Mouse (Mus musculus) adrenal gland, postnatal 4 days (tissue): ENCODE measurements around the gene Cpa5. TPM values are rescaled to one million over a fixed set of nuclear protein-coding genes. Genes with fewer than 3 reads are reported as not detected.

Experiments used
- DNase-seq, 2 experiments: peaks; one replicate each; pipeline ENCODE4 v3.0.0; 2021 to 2022; ENCODE audit warnings: low spot score in 2 of 2, mixed read lengths in 2 of 2
- total RNA-seq, 2 experiments: library from RNA; stranded (reverse); gene quantifications; 2 replicates each; pipeline ENCODE4 v1.2.3; 2021

Cpa5 gene
- total RNA-seq, 2 experiments from 2014 or later, result not detected

- no peak for DNase-seq
Observed at GRCm38 (mm10) chr6:30600995-30601394, 9.8 kb upstream of the Cpa5 start.

DNA sequence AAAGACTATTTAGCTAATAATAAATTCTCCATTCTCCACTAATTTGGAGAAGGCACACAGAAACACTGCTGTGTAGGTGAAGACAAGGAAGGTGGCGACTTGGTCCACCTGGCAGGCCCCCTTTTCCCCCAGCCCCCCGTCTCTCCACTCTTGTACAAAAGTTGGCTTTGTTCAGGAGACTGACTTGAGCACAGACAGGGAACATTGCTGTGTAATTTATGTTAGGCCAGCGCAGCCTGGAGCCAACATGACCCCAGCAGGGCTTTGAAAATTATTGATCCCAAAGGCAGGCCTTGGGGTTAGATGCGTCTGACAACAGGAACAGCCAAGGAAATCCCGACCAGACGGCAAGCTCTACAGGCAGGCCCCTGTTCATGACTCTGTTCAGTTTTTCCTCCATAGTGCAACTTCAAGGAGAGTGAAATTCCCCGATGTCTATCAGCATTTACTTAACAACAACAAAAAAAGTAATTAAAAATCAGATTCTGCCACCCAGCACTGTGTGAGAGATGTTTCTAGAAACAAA lies 6.4 kb upstream of the Cpa5 start:
- no peak for DNase-seq

DNA sequence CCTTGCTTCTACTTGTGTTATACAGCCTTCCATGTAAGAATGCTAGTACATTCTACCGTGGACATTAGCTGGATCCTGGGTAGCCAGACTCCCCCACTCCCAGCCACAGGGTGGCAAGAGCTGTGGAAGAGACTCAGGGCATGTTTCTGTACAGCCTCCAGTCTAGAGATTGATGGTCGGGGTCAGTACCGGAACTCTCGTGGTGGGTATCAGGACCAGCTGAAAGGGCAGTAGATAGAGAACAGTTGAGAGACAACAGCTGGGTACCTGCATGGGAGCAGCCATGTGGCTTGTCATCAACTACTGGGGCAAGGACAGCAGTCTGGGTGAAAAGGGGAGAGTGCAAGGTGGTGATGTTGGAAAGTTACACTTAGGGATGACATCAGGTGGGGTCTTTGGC lies 5.7 kb upstream of the Cpa5 start:
- DNase-seq, result no peak

DNA sequence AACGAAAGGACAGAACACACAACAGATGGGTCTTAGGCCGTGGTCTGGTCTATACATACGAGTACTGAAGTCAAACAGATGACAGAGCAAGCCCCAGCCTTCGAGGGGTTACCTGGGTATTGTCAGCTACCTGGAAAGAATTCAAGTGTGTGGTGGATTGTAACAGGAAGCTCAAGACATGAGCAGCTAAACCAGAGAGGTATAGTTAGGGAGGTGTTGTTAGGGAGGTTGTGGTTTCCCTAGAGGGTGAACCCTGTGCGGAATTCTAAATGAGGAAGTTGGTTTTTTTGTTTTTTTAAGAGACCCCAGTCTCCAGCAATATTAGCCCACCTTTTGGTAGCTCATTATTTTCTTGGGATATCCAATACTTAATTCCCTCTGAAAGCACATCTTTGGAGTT lies 5.1 kb upstream of the Cpa5 start:
- DNase-seq, result no peak

GRCm38 (mm10) chr6:30611212-30611611 lies 402 bp downstream of the Cpa5 start:
- no peak for DNase-seq

- DNase-seq, result no peak
Observed at GRCm38 (mm10) chr6:30614251-30614650, 3.4 kb downstream of the Cpa5 start.

GRCm38 (mm10) chr6:30615741-30616140 lies 4.9 kb downstream of the Cpa5 start:
- no peak for DNase-seq

DNA sequence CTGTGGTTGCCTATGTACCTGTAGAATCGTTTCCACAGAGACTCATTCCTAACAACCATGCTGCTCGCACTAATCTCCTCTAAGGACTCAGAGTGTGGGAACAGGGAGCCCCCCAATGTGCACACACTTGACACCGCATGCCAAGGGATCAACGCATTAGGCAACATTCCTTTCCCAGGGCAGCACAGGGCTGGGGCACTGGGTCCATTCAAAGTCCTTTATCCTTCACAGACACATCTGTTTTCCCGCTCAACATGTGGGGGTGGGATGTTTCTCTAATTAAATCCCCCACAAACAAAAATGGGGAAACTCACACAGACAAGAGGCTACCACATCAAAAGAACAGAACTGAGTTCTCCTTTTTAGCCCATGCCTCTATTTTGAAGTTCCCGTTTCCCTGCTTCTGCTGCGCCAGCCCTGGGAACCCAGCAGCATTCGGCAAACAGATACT lies 5.7 kb downstream of the Cpa5 start:
- DNase-seq, result no peak

GRCm38 (mm10) chr6:30617020-30617958 lies 6.5 kb downstream of the Cpa5 start:
- DNase-seq, result no peak

DNA sequence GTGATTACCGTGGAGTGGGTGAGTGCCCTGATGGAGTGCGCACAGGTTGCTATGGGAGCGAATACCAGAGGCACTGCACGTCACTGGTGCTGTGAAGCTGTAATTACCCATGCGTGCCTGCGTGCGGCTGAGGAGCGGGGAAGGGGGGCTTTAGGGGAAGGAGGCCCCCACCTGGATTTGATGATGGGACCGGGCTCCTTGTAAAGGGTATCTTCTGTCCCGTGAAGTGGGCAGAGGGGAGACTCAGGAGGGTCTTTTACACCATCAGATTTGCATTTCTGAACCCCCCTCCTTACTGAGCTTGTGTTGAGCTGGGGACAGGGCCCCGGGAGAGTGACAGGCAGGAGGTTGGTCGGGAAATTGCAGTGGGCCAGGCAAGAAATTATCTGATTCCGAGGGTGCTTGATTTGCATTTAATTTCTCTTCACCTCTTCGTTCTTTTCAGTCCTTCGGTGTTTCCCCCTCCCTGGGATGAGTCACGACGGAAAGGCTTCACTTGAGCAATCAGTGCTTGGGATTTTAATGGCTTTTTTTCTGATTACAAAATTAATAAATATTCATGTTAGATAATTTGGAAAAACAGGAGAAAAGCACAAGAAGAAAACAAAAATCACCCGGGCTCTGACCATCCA lies 7.3 kb downstream of the Cpa5 start:
- no peak for DNase-seq

DNA sequence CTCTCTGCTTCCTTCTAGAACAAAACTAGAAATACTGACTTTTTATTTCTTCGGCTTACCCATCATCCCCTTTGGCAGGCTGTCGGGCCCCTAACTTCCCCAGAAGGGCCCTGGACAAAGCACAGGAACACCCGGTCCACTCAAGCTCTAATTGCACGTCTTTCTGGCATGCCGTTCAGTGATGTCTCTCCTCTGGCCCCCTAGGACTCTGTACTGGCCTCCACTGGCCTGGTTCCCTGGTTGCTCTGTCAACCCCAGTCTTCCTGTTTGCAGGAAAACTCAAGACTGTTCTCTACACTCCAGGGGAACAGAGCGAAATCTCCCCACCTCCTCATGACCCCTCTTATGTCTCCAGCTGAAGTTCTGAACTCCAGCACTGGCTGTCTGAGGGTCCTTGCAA lies 7.9 kb downstream of the Cpa5 start:
- no peak for DNase-seq

DNA sequence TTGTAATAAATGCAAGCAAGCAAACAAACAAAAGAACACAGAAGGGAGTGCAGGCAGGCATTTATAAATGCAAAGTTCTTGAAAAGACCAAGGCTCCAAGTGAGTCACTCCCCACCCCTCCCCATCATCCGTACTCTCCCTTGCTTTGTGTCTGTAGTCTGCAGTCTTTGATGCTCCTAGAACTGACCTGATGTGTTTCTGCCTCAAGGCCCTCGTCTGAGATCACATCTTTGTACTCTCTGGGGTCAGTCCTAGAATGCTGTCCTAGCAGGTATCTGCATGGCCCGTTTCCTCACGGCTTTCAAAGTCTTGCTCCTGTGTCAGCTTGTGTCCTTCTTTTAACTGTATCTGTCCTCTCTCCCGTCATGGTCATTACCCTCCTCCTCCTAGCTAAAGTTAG lies 8.8 kb downstream of the Cpa5 start:
- DNase-seq, result no peak

DNA sequence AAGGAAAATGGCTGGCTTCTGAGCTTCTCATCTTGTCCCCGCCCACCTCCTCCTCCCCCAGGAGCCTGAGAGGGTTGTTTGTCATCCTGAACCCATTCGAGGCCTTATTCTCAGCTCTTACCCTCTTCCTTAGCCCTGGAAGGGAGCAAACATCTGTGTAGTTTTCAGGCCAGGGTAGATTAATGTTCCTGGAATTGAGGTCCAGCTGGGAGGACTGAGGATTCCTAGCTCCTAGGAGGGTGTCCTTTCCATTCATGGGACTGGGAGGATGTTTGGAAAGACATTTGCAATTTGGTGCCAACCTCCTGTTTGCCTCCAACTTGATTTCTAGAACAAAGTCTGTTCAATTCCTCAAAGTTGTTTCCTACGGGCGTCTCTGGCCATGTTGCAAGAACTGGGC lies 9.8 kb downstream of the Cpa5 start:
- no peak for DNase-seq

- DNase-seq, result no peak
Observed at GRCm38 (mm10) chr6:30620994-30621393, 10.2 kb downstream of the Cpa5 start.

- no peak for DNase-seq
Observed at GRCm38 (mm10) chr6:30621986-30622389, 11.2 kb downstream of the Cpa5 start.

- DNase-seq, result no peak
Observed at GRCm38 (mm10) chr6:30624763-30625162, 14.0 kb downstream of the Cpa5 start.

- no peak for DNase-seq
Observed at GRCm38 (mm10) chr6:30628152-30628551, 17.3 kb downstream of the Cpa5 start.

DNA sequence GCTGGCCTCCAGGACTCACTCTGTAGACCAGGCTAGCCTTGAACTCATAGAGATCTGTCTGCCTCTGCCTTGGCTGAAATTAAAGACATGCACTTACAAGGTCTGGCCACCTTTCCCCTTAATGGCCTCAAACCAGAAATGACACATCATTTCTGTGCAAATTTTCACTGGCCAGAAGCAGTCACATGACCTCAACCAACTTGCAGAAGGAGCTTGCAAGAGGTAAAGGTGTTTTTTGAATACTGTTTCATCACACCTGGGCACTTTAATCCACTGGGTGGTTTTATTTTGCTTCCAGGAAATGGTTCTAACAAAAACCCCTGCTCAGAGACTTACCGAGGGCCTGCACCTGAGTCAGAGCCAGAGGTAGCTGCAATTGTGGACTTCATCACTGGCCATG lies 19.2 kb downstream of the Cpa5 start:
- DNase-seq, result no peak

GRCm38 (mm10) chr6:30635361-30635862 lies 24.6 kb downstream of the Cpa5 start:
- no peak for DNase-seq

GRCm38 (mm10) chr6:30636186-30636842 lies 25.5 kb downstream of the Cpa5 start:
- DNase-seq, result no peak

DNA sequence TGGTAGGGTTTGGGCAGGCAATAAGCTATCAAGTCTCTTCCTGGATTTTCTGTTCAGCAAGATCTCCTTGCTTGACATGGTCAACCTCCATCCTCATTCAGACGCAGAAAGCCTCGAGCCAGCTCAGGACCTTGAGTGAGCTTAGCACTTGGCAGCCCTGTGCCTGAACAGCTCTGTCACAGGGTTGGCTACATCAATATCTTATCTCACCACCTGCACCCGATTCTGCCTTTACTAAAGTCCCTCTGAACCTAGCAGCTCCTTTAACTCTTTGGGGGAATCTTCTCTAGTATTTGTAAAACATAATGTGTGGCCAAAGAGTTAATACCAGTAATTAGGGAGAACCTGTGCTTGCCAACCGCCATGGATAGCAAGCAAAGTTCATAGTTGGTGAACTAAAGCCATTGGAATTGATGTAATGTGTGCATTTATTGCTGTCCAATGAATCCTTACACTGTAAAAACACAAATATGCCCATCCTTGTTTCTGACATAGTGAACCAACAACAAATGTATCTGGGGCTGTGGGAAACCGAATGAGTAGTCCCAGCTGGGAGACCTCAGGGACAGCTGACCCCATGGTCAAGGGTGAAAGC lies 28.0 kb downstream of the Cpa5 start, which contains the start of gene Cpa1:
Gene Cpa1 (plus strand): TSS at position 545 of the 595 bp plus-strand sequence.
- no peak for DNase-seq
